Mouse (Mus musculus) adrenal gland, adult 18-20 months (tissue): Measurements from ENCODE around the gene Fam196b. TPM values are rescaled to one million over a fixed set of nuclear protein-coding genes. Genes with fewer than 3 reads are reported as not detected.

ENCODE experiments used
- total RNA-seq, 2 experiments: library from RNA; stranded (reverse); gene quantifications; 1 replicate in 1 of 2; 2 replicates in 1 of 2; pipeline ENCODE4 v1.2.3; 2021

Fam196b gene
- total RNA-seq, 2 experiments from 2014 or later, result not detected

Other genes with a start within 250 kb of the Fam196b start
- not detected for gene 4930469K13Rik, start 216.3 kb upstream of the Fam196b start, total RNA-seq
- not detected for gene Foxi1, start 106.7 kb upstream of the Fam196b start, total RNA-seq